Mouse (Mus musculus): Measurements from ENCODE around the gene Syt13. TPM values are rescaled to one million over a fixed set of nuclear protein-coding genes. Genes with fewer than 3 reads are reported as not detected.

Syt13 gene
- polyA plus RNA-seq, 1 experiment from 2014 or later = 5.4 TPM

GRCm38 (mm10) chr2:92938827-92939226 is 23.9 kb downstream of the Syt13 start:
- Histone ChIP-seq H3K36me3 (ENCODE audit: control insufficient read depth, insufficient read depth, low read length) (no peaks in the 10 kb centered on the region), H3K4me2 (ENCODE audit: low read depth, low read length) (no peak overlapping the region), H3K9me3 (ENCODE audit: control insufficient read depth, low read length) (no peaks in the 10 kb centered on the region), H3K27ac (ENCODE audit: low read length) (no peak overlapping the region), H3K4me1 (ENCODE audit: control insufficient read depth, insufficient read depth, low read length) (peaks cover 8% of the 10 kb centered on the region), H3K9ac (ENCODE audit: low read depth, low read length) (no peak overlapping the region), H3K27me3 (replicated peaks; ENCODE audit: control insufficient read depth, insufficient read depth, low read length) (no peaks in the 10 kb centered on the region), H3K4me3 (ENCODE audit: low read length) (no peak overlapping the region)
- ATAC-seq = no peak
- 96% methylated on average over 6 of the region's 7 CpGs for WGBS

- 92% methylated on average over 9 of the region's 9 CpGs for WGBS
- Histone ChIP-seq H3K36me3 (ENCODE audit: control insufficient read depth, insufficient read depth, low read length) (no peaks in the 10 kb centered on the region), H3K4me1 (ENCODE audit: control insufficient read depth, insufficient read depth, low read length) (no peaks in the 10 kb centered on the region), H3K27ac (ENCODE audit: low read length) (no peak overlapping the region), H3K27me3 (replicated peaks; ENCODE audit: control insufficient read depth, insufficient read depth, low read length) (no peaks in the 10 kb centered on the region), H3K9ac (ENCODE audit: low read depth, low read length) (no peak overlapping the region), H3K4me3 (ENCODE audit: low read length) (no peak overlapping the region), H3K9me3 (ENCODE audit: control insufficient read depth, low read length) (no peaks in the 10 kb centered on the region), H3K4me2 (ENCODE audit: low read depth, low read length) (no peak overlapping the region)
- no peak for ATAC-seq
Observed at GRCm38 (mm10) chr2:92940963-92941362, 26.1 kb downstream of the Syt13 start.

- Histone ChIP-seq H3K4me1 (ENCODE audit: control insufficient read depth, insufficient read depth, low read length) (no peaks in the 10 kb centered on the region), H3K9ac (ENCODE audit: low read depth, low read length) (no peak overlapping the region), H3K36me3 (ENCODE audit: control insufficient read depth, insufficient read depth, low read length) (no peaks in the 10 kb centered on the region), H3K27me3 (replicated peaks; ENCODE audit: control insufficient read depth, insufficient read depth, low read length) (no peaks in the 10 kb centered on the region), H3K27ac (ENCODE audit: low read length) (no peak overlapping the region), H3K4me2 (ENCODE audit: low read depth, low read length) (no peak overlapping the region), H3K4me3 (ENCODE audit: low read length) (no peak overlapping the region), H3K9me3 (ENCODE audit: control insufficient read depth, low read length) (no peaks in the 10 kb centered on the region)
- 77% methylated on average over 3 of the region's 3 CpGs for WGBS
- no peak for ATAC-seq
Observed at GRCm38 (mm10) chr2:92941463-92941862, 26.6 kb downstream of the Syt13 start.

GRCm38 (mm10) chr2:92943406-92943805 is 28.5 kb downstream of the Syt13 start:
- H3K27ac ChIP-seq (ENCODE audit: low read length) = no peak overlapping the region
- H3K4me2 ChIP-seq (ENCODE audit: low read depth, low read length) = no peak overlapping the region
- H3K4me1 ChIP-seq (ENCODE audit: control insufficient read depth, insufficient read depth, low read length) = 0 out of 2 replicates have a peak, but pooled peaks cover 5% of the 10 kb centered on the region
- WGBS = 80% methylated on average over 3 of the region's 3 CpGs
- ATAC-seq = no peak
- H3K9me3 ChIP-seq (ENCODE audit: control insufficient read depth, low read length) = no peaks in the 10 kb centered on the region
- no peak overlapping the region for H3K4me3 ChIP-seq (ENCODE audit: low read length)
- H3K36me3 ChIP-seq (ENCODE audit: control insufficient read depth, insufficient read depth, low read length) = no peaks in the 10 kb centered on the region
- H3K9ac ChIP-seq (ENCODE audit: low read depth, low read length) = no peak overlapping the region
- H3K27me3 ChIP-seq (replicated peaks; ENCODE audit: control insufficient read depth, insufficient read depth, low read length) = no peaks in the 10 kb centered on the region

GRCm38 (mm10) chr2:92944356-92944755 is 29.5 kb downstream of the Syt13 start:
- WGBS = 82% methylated on average over 3 of the region's 3 CpGs
- Histone ChIP-seq H3K36me3 (ENCODE audit: control insufficient read depth, insufficient read depth, low read length) (no peaks in the 10 kb centered on the region), H3K9ac (ENCODE audit: low read depth, low read length) (no peak overlapping the region), H3K27me3 (replicated peaks; ENCODE audit: control insufficient read depth, insufficient read depth, low read length) (no peaks in the 10 kb centered on the region), H3K27ac (ENCODE audit: low read length) (no peak overlapping the region), H3K4me1 (ENCODE audit: control insufficient read depth, insufficient read depth, low read length) (0 out of 2 replicates have a peak, but pooled peaks cover 5% of the 10 kb centered on the region), H3K9me3 (ENCODE audit: control insufficient read depth, low read length) (no peaks in the 10 kb centered on the region), H3K4me3 (ENCODE audit: low read length) (no peak overlapping the region), H3K4me2 (ENCODE audit: low read depth, low read length) (no peak overlapping the region)
- no peak for ATAC-seq

GRCm38 (mm10) chr2:92945125-92945746 is 30.3 kb downstream of the Syt13 start:
- Histone ChIP-seq H3K27me3 (replicated peaks; ENCODE audit: control insufficient read depth, insufficient read depth, low read length) (no peaks in the 10 kb centered on the region), H3K4me3 (ENCODE audit: low read length) (no peak overlapping the region), H3K36me3 (ENCODE audit: control insufficient read depth, insufficient read depth, low read length) (no peaks in the 10 kb centered on the region), H3K4me2 (ENCODE audit: low read depth, low read length) (no peak overlapping the region), H3K27ac (ENCODE audit: low read length) (no peak overlapping the region), H3K4me1 (ENCODE audit: control insufficient read depth, insufficient read depth, low read length) (0 out of 2 replicates have a peak, but pooled peaks cover 5% of the 10 kb centered on the region), H3K9me3 (ENCODE audit: control insufficient read depth, low read length) (no peaks in the 10 kb centered on the region), H3K9ac (ENCODE audit: low read depth, low read length) (no peak overlapping the region)
- ATAC-seq = no peak
- 79% methylated on average over 11 of the region's 11 CpGs for WGBS

- Histone ChIP-seq H3K9ac (ENCODE audit: low read depth, low read length) (no peak overlapping the region), H3K9me3 (ENCODE audit: control insufficient read depth, low read length) (no peaks in the 10 kb centered on the region), H3K4me2 (ENCODE audit: low read depth, low read length) (no peak overlapping the region), H3K36me3 (ENCODE audit: control insufficient read depth, insufficient read depth, low read length) (no peaks in the 10 kb centered on the region), H3K27me3 (replicated peaks; ENCODE audit: control insufficient read depth, insufficient read depth, low read length) (no peaks in the 10 kb centered on the region), H3K4me1 (ENCODE audit: control insufficient read depth, insufficient read depth, low read length) (0 out of 2 replicates have a peak, but pooled peaks cover 5% of the 10 kb centered on the region), H3K27ac (ENCODE audit: low read length) (no peak overlapping the region), H3K4me3 (ENCODE audit: low read length) (no peak overlapping the region)
- ATAC-seq = no peak
- WGBS = 86% methylated on average over 11 of the region's 11 CpGs
Observed at GRCm38 (mm10) chr2:92945824-92946598, 31.1 kb downstream of the Syt13 start.

- Histone ChIP-seq H3K9ac (ENCODE audit: low read depth, low read length) (no peak overlapping the region), H3K9me3 (ENCODE audit: control insufficient read depth, low read length) (no peaks in the 10 kb centered on the region), H3K4me2 (ENCODE audit: low read depth, low read length) (no peak overlapping the region), H3K36me3 (ENCODE audit: control insufficient read depth, insufficient read depth, low read length) (no peaks in the 10 kb centered on the region), H3K27me3 (replicated peaks; ENCODE audit: control insufficient read depth, insufficient read depth, low read length) (no peaks in the 10 kb centered on the region), H3K27ac (ENCODE audit: low read length) (no peak overlapping the region), H3K4me1 (ENCODE audit: control insufficient read depth, insufficient read depth, low read length) (0 out of 2 replicates have a peak, but pooled peaks cover 5% of the 10 kb centered on the region), H3K4me3 (ENCODE audit: low read length) (no peak overlapping the region)
- ATAC-seq = no peak
- 11% methylated on average over 12 of the region's 12 CpGs for WGBS
Observed at GRCm38 (mm10) chr2:92947981-92948698, 33.2 kb downstream of the Syt13 start.

GRCm38 (mm10) chr2:92948699-92949300 is 33.9 kb downstream of the Syt13 start:
- Histone ChIP-seq H3K4me1 (ENCODE audit: control insufficient read depth, insufficient read depth, low read length) (0 out of 2 replicates have a peak, but pooled peaks cover 5% of the 10 kb centered on the region), H3K9ac (ENCODE audit: low read depth, low read length) (no peak overlapping the region), H3K4me2 (ENCODE audit: low read depth, low read length) (no peak overlapping the region), H3K27ac (ENCODE audit: low read length) (no peak overlapping the region), H3K4me3 (ENCODE audit: low read length) (no peak overlapping the region), H3K9me3 (ENCODE audit: control insufficient read depth, low read length) (no peaks in the 10 kb centered on the region), H3K36me3 (ENCODE audit: control insufficient read depth, insufficient read depth, low read length) (no peaks in the 10 kb centered on the region), H3K27me3 (replicated peaks; ENCODE audit: control insufficient read depth, insufficient read depth, low read length) (no peaks in the 10 kb centered on the region)
- 55% methylated on average over 7 of the region's 7 CpGs for WGBS
- no peak for ATAC-seq

Measured in intestine, embryonic 16.5 days (tissue).